Mouse (Mus musculus) MEL (cell line): ENCODE measurements around the gene Six2. TPM values are rescaled to one million over a fixed set of nuclear protein-coding genes. Genes with fewer than 3 reads are reported as not detected.
A peak's percentile ranks its signal among the peaks of the same experiment; 100 is the strongest.

Experiments
- DNase-seq: peaks from one replicate; pipeline ENCODE4 v3.0.0; 2011; ENCODE audit warnings: low read depth, low spot score
- H3K27ac ChIP-seq: 2 replicates; pipeline ENCODE4 v1.5.1; 2012; ENCODE audit warnings: low read depth, mild to moderate bottlenecking, control low read depth, low read length, moderate library complexity; ENCODE audit not compliant: control insufficient read depth
- H3K27me3 ChIP-seq, 2 experiments: fragments of 150-350 bp in 1 of 2; sonication (generic) in 1 of 2; 2 replicates each; pipeline ENCODE4 v1.6.1; 2012; ENCODE audit warnings: low read length in 2 of 2, mild to moderate bottlenecking in 2 of 2, improper control_type of control experiment in 1 of 2, moderate library complexity in 1 of 2; ENCODE audit not compliant: insufficient read depth in 2 of 2, control insufficient read depth in 1 of 2
- H3K36me3 ChIP-seq, 2 experiments: 2 replicates each; pipeline ENCODE4 v1.6.1; 2012 to 2014; ENCODE audit warnings: low read length in 2 of 2, improper control_type of control experiment in 1 of 2, inconsistent platforms in 1 of 2, mild to moderate bottlenecking in 1 of 2; ENCODE audit not compliant: insufficient read depth in 2 of 2, control insufficient read depth in 1 of 2
- H3K4me1 ChIP-seq, 2 experiments: fragments of 150-350 bp in 1 of 2; sonication (generic) in 1 of 2; 2 replicates each; pipeline ENCODE4 v1.6.1; 2012; ENCODE audit warnings: low read length in 2 of 2, improper control_type of control experiment in 1 of 2, mild to moderate bottlenecking in 1 of 2; ENCODE audit not compliant: insufficient read depth in 2 of 2, control insufficient read depth in 1 of 2
- H3K4me3 ChIP-seq, 2 experiments: fragments of 150-350 bp in 1 of 2; sonication (generic) in 1 of 2; 2 replicates each; pipeline ENCODE4 v1.5.1; 2012; ENCODE audit warnings: low read depth in 2 of 2, low read length in 2 of 2, mild to moderate bottlenecking in 2 of 2, moderate library complexity in 2 of 2, control low read depth in 1 of 2, improper control_type of control experiment in 1 of 2; ENCODE audit not compliant: control insufficient read depth in 1 of 2, insufficient read depth in 1 of 2
- H3K79me2 ChIP-seq: 2 replicates; pipeline ENCODE4 v1.6.1; 2012; ENCODE audit warnings: mild to moderate bottlenecking, low read length, moderate library complexity; ENCODE audit not compliant: control insufficient read depth, poor library complexity, insufficient read depth
- H3K9ac ChIP-seq: 2 replicates; pipeline ENCODE4 v1.6.1; 2012; ENCODE audit warnings: low read depth, mild to moderate bottlenecking, control low read depth, low read length, moderate library complexity; ENCODE audit not compliant: control insufficient read depth, poor library complexity, severe bottlenecking
- H3K9me3 ChIP-seq: fragments of 150-350 bp; sonication (generic); replicated peaks from 2 replicates; pipeline ENCODE4 v1.6.1; 2012; ENCODE audit warnings: mild to moderate bottlenecking, low read length, improper control_type of control experiment, moderate library complexity; ENCODE audit not compliant: insufficient read depth
- CHD1 ChIP-seq: IDR thresholded peaks from 2 replicates; pipeline ENCODE4 v1.6.1; 2012; ENCODE audit warnings: low read depth, mild to moderate bottlenecking, inconsistent platforms, low read length, improper control_type of control experiment
- CHD2 ChIP-seq: IDR thresholded peaks from 2 replicates; pipeline ENCODE4 v1.6.1; 2011; ENCODE audit warnings: low read length, improper control_type of control experiment
- ELF1 ChIP-seq: IDR thresholded peaks from 2 replicates; pipeline ENCODE4 v1.6.1; 2014; ENCODE audit warnings: low read depth, mild to moderate bottlenecking, inconsistent platforms, low read length, improper control_type of control experiment, moderate library complexity
- GATA1 ChIP-seq: IDR thresholded peaks from 2 replicates; pipeline ENCODE4 v1.6.1; 2011; ENCODE audit warnings: low read depth, low read length, improper control_type of control experiment
- HCFC1 ChIP-seq: IDR thresholded peaks from 2 replicates; pipeline ENCODE4 v1.6.1; 2012; ENCODE audit warnings: low read depth, mild to moderate bottlenecking, inconsistent platforms, low read length, improper control_type of control experiment, moderate library complexity
- JUND ChIP-seq: IDR thresholded peaks from 2 replicates; pipeline ENCODE4 v1.6.1; 2011; ENCODE audit warnings: low read depth, mild to moderate bottlenecking, improper control_type of control experiment, low read length
- KAT2A ChIP-seq: conservative IDR thresholded peaks from 2 replicates; pipeline ENCODE4 v1.6.1; 2012; ENCODE audit warnings: low read depth, low read length, improper control_type of control experiment, inconsistent platforms
- MAFK ChIP-seq: IDR thresholded peaks from 2 replicates; pipeline ENCODE4 v1.6.1; 2011; ENCODE audit warnings: low read depth, mild to moderate bottlenecking, low read length, improper control_type of control experiment, borderline replicate concordance
- MAX ChIP-seq: IDR thresholded peaks from 2 replicates; pipeline ENCODE4 v1.6.1; 2011; ENCODE audit warnings: low read length, improper control_type of control experiment
- MXI1 ChIP-seq: IDR thresholded peaks from 2 replicates; pipeline ENCODE4 v1.6.1; 2011; ENCODE audit warnings: mild to moderate bottlenecking, low read depth, low read length, improper control_type of control experiment
- MYB ChIP-seq: IDR thresholded peaks from 2 replicates; pipeline ENCODE4 v1.6.1; 2011; ENCODE audit warnings: mild to moderate bottlenecking, low read depth, low read length, improper control_type of control experiment
- NELFE ChIP-seq: IDR thresholded peaks from 2 replicates; pipeline ENCODE4 v1.6.1; 2011; ENCODE audit warnings: low read depth, low read length, improper control_type of control experiment
- POLR2A ChIP-seq, 2 experiments: IDR thresholded peaks; 2 replicates each; pipeline ENCODE4 v1.6.1; 2011 to 2012; ENCODE audit warnings: low read length in 2 of 2, mild to moderate bottlenecking in 2 of 2, control low read depth in 1 of 2, improper control_type of control experiment in 1 of 2, low read depth in 1 of 2, moderate library complexity in 1 of 2; ENCODE audit not compliant: control insufficient read depth in 1 of 2, insufficient read depth in 1 of 2, poor library complexity in 1 of 2
- POLR2AphosphoS5 ChIP-seq: IDR thresholded peaks from 2 replicates; pipeline ENCODE4 v1.6.1; 2012; ENCODE audit warnings: low read depth, borderline replicate concordance, mild to moderate bottlenecking, inconsistent platforms, low read length, moderate library complexity, mixed read lengths
- RCOR1 ChIP-seq: IDR thresholded peaks from 2 replicates; pipeline ENCODE4 v1.6.1; 2012; ENCODE audit warnings: low read depth, mild to moderate bottlenecking, inconsistent platforms, low read length, improper control_type of control experiment
- SMC3 ChIP-seq: IDR thresholded peaks from 2 replicates; pipeline ENCODE4 v1.6.1; 2011; ENCODE audit warnings: low read depth, low read length, improper control_type of control experiment
- TBP ChIP-seq: IDR thresholded peaks from 2 replicates; pipeline ENCODE4 v1.8.0; 2011; ENCODE audit warnings: low read depth, low read length, improper control_type of control experiment
- TCF12 ChIP-seq: IDR thresholded peaks from 2 replicates; pipeline ENCODE4 v1.6.1; 2014; ENCODE audit warnings: low read depth, mild to moderate bottlenecking, inconsistent platforms, low read length, improper control_type of control experiment, moderate library complexity
- UBTF ChIP-seq: IDR thresholded peaks from 2 replicates; pipeline ENCODE4 v1.6.1; 2012; ENCODE audit warnings: low read depth, mild to moderate bottlenecking, inconsistent platforms, low read length, improper control_type of control experiment, moderate library complexity, borderline replicate concordance; ENCODE audit not compliant: insufficient read depth
- USF1 ChIP-seq: IDR thresholded peaks from 2 replicates; pipeline ENCODE4 v1.6.1; 2014; ENCODE audit warnings: low read depth, mild to moderate bottlenecking, inconsistent platforms, low read length, improper control_type of control experiment, moderate library complexity
- ZC3H11A ChIP-seq: IDR thresholded peaks from 2 replicates; pipeline ENCODE4 v1.6.1; 2012; ENCODE audit warnings: low read depth, mild to moderate bottlenecking, inconsistent platforms, low read length, improper control_type of control experiment
- ZMIZ1 ChIP-seq: IDR thresholded peaks from 2 replicates; pipeline ENCODE4 v1.6.1; 2012; ENCODE audit warnings: low read depth, mild to moderate bottlenecking, inconsistent platforms, low read length, improper control_type of control experiment, moderate library complexity
- ZNF384 ChIP-seq: IDR thresholded peaks from 2 replicates; pipeline ENCODE4 v1.6.1; 2012; ENCODE audit warnings: low read depth, mild to moderate bottlenecking, inconsistent platforms, low read length, improper control_type of control experiment
- polyA plus RNA-seq, 2 experiments: library from polyadenylated mRNA; stranded (reverse) in 1 of 2; unstranded in 1 of 2; fragments of >175 nt in 1 of 2; fragments of >200 nt in 1 of 2; gene quantifications; 2 replicates each; pipeline versions ENCODE4 v1.2.1 to v1.2.4; 2012; ENCODE audit warnings: low replicate concordance in 2 of 2, low read depth in 1 of 2; ENCODE audit not compliant: insufficient read length in 2 of 2, insufficient read depth in 1 of 2, missing spikeins in 1 of 2
- total RNA-seq: library from RNA; depleted of rRNA; stranded (reverse); fragments of 300-350 nt; gene quantifications from 2 replicates; pipeline ENCODE4 v1.2.3, GENCODE M21; 2012

The Six2 gene
- total and polyA plus RNA-seq, 3 experiments: 6.4 to 81.4 TPM; not detected in 1

DNA sequence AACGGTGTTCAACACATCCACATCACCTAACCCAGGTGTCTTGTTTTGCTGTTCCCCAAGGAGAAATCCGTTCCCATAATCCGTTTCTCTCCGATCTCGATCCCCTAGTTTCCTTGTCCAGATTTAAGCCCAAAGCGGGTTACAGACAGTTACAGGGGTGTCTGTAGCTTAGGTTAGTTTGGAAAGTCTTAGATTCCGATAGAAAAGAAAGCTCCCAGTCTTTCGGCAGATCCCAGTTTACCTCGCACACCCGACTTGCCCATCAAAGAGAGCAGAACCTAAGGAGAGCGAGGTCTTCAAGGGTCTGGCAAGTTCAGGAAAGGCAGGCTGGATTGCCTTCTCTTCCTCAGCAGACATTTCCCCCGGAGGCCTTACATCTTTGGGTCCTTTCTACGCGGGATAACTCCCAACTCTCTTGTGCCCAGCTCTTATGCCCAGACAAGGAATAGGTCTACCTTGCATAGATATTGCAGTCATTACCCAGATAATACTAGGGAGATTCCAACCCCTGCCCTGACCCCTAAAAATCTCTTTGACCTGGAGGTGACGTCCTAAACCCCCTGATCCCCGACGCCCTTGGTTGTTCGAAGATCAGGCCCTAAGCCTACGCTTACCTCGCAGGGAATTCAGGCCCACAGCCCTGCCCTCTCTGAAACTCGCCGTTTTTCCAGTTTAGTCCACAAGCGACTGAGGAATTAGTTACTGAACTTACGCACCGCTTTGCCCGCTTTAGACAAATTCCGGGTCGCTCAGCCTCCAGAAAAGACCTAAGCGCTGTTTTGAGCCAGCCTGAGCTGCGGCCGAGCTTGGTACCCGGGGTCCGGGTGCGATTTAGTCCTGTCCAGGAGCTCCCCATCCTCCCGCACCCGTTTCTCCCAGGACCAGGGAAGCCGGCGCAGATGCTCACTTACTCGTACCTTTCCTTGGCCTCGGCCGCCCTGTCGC is 1.3 kb downstream of the Six2 start:
- Histone ChIP-seq H3K27ac (no peak overlapping the region), H3K9ac (peak overlapping the region; percentile 96), H3K9me3 (no peaks in the 10 kb centered on the region), H3K36me3 (peaks cover 0 to 2% of the 10 kb centered on the region in 2 experiments; a peak in 1 of 4 replicates)
- DNase-seq: no peak
- TF ChIP-seq MXI1: no peak
- no peak for TF ChIP-seq MYB
- TF ChIP-seq CHD1: peak; percentile 43; the same call in 1 of the 2 replicates
- no peak for TF ChIP-seq ZNF384
- no peak for TF ChIP-seq POLR2A (IDR thresholded peaks at IDR 0.05; ENCODE audit: control insufficient read depth in 1 of 2, insufficient read depth in 1 of 2, low read depth in 1 of 2, low read length in 2 of 2, poor library complexity in 1 of 2)
- TF ChIP-seq SMC3: no peak
- TF ChIP-seq HCFC1: no peak
- TF ChIP-seq, all 39 proteins: peak for 1
- Histone ChIP-seq H3K4me3 (peak overlapping the region; percentile 63 to 70), H3K27me3 (no peaks in the 10 kb centered on the region), H3K4me1 (peaks cover 2 to 21% of the 10 kb centered on the region in 2 experiments), H3K79me2 (peaks cover 33% of the 10 kb centered on the region)

DNA sequence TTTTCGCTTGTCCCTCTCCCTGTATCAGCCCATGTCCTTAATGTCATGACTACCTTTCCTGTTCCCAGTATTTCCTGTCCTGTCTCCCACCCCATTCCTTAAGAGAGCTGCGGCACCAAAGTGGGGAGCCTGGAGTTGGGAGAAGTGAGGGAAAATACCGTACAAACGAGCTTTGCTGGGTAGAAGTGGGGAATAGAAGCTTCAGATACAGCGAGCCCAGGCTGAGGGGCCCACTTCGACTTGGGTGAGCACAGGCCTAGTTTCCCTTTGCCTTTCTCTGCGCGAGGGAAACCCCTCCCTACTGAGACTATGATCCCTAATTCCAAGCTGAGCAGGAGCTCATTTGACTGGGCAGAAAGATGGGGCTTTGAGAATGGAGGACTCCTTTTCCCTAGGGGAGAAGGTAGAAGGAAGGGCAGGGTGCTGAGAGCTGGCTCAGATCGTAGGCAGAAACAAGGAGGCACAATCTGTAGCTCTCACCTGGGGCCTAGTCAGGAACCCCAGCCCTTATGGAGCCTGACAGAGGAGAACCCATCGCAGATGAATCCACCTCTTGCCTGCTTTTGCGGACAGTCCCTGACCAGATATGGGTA is 2.3 kb downstream of the Six2 start:
- peaks cover 33% of the 10 kb centered on the region for H3K79me2 ChIP-seq
- no peaks in the 10 kb centered on the region for H3K27me3 ChIP-seq
- DNase-seq: no peak
- peaks cover 0 to 2% of the 10 kb centered on the region in 2 experiments; a peak in 1 of 4 replicates for H3K36me3 ChIP-seq
- H3K9ac ChIP-seq: peak overlapping the region; percentile 20; the same call in 1 of the 2 replicates
- H3K9me3 ChIP-seq: no peaks in the 10 kb centered on the region
- peaks cover 2 to 21% of the 10 kb centered on the region in 2 experiments for H3K4me1 ChIP-seq
- peak overlapping the region; percentile 63 to 70; a peak in 2 of 4 replicates for H3K4me3 ChIP-seq
- TF ChIP-seq ZMIZ1: no peak
- TF ChIP-seq KAT2A: no peak
- no peak for TF ChIP-seq ZC3H11A
- TF ChIP-seq CHD2: no peak
- TF ChIP-seq RCOR1: no peak
- TF ChIP-seq MAFK: no peak
- TF ChIP-seq SMC3: no peak
- no peak for TF ChIP-seq ZNF384
- no peak for TF ChIP-seq NELFE
- TF ChIP-seq MXI1: no peak
- no peak for TF ChIP-seq POLR2AphosphoS5
- no peak for TF ChIP-seq USF1
- no peak for TF ChIP-seq MAX
- TF ChIP-seq ELF1: no peak
- TF ChIP-seq TCF12: no peak
- no peak for TF ChIP-seq UBTF
- TF ChIP-seq GATA1: no peak
- no peak for TF ChIP-seq JUND
- no peak for TF ChIP-seq HCFC1
- no peak for TF ChIP-seq TBP
- TF ChIP-seq, all 39 proteins: peak for 0
- H3K27ac ChIP-seq: no peak overlapping the region
